Mouse (Mus musculus) embryonic fibroblast, embryonic 13.5 days (primary cell): ENCODE results near the gene Gria1. TPM values are rescaled to one million over a fixed set of nuclear protein-coding genes. Genes with fewer than 3 reads are reported as not detected.
A peak's percentile ranks its signal among the peaks of the same experiment; 100 is the strongest.

Experiments
- H3K27ac ChIP-seq: 2 replicates; pipeline ENCODE4 v1.5.1; 2012; ENCODE audit warnings: low read length, control low read depth, inconsistent platforms; ENCODE audit not compliant: insufficient read depth
- H3K4me1 ChIP-seq: 2 replicates; pipeline ENCODE4 v1.6.1; 2011; ENCODE audit warnings: low read length; ENCODE audit not compliant: control insufficient read depth, insufficient read depth
- H3K4me3 ChIP-seq: 2 replicates; pipeline ENCODE4 v1.5.1; 2011; ENCODE audit warnings: mild to moderate bottlenecking, control low read depth, low read length; ENCODE audit not compliant: insufficient read depth
- CTCF ChIP-seq: IDR thresholded peaks from 2 replicates; pipeline ENCODE4 v1.5.1; 2011; ENCODE audit warnings: mild to moderate bottlenecking, control low read depth, low read length, moderate library complexity, borderline replicate concordance; ENCODE audit not compliant: insufficient read depth
- POLR2A ChIP-seq: IDR thresholded peaks from 2 replicates; pipeline ENCODE4 v1.6.1; 2011; ENCODE audit warnings: low read depth, mild to moderate bottlenecking, control low read depth, low read length, moderate library complexity
- polyA plus RNA-seq: library from polyadenylated mRNA; stranded (reverse); fragments of >200 nt; gene quantifications from 2 replicates; pipeline ENCODE4 v1.2.4, GENCODE M21; 2011; ENCODE audit warnings: low read depth; ENCODE audit not compliant: missing spikeins, insufficient read length

The Gria1 gene
- polyA plus RNA-seq, 1 experiment, result 6.1 TPM

DNA sequence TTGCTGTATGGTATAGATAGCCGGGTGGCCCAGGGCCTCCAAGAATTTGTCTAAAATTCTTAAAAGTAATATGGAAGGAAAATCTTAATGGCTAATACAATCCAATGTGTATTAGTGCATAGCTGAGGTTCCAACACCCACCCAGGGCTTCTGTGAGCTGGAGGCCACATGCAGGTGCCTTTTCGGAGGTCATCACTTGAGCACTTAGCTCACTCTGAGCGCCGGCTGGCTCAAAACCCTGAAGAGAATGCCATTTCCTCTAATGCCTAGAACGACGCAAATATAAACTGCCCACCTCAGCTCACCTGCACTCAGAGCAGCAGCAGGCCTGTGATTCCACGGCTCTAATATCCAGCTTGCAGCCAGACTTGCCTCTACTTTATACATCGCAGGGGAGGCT lies 148.9 kb downstream of the Gria1 start:
- no peak overlapping the region for H3K27ac ChIP-seq
- TF ChIP-seq CTCF, result no peak
- no peak for TF ChIP-seq POLR2A
- no peak overlapping the region for H3K4me3 ChIP-seq
- H3K4me1 ChIP-seq, result peaks cover 10% of the 10 kb centered on the region; the same call in 1 of the 2 replicates

DNA sequence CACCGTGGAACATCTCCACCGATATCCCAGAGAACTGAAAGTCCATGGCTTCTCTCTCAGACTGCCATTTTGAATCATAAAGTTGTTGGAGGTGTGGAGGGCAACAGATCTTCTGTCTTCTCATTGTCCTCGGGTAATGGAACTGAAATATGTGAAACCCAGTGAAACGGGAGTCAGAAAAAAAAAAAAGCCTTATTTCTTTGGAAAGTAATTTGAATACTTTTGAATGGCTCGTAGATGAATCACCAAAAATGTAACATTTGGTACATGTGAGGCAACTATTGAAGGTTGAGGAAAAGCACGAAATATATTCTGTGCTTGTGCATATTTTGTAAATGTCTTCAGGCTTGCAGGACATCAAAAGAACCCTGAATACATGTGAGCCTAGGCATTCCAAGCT lies 151.7 kb downstream of the Gria1 start:
- Histone ChIP-seq H3K4me3 (no peak overlapping the region), H3K4me1 (peaks cover 10% of the 10 kb centered on the region; the same call in 1 of the 2 replicates), H3K27ac (peak overlapping the region; percentile 98)
- no peak for TF ChIP-seq CTCF
- TF ChIP-seq POLR2A, result no peak

DNA sequence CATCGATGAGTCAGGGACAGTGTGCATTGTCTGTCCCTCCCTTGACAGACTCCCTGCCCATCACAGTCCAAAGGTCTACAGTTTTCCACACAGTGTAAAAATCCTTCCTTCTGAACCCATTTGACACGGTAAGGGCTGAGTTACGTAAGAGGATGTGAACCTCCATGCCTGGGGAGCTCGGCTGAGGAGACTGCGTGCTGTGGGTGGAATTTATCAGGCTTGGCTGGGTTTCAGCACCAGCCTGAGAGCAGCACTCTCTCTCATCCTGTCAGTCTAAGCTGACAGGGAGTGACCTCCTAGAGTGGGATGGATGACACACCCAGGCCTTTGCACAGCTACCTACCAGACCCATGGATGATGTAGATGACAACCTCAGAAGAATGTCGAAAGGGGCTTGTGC lies 158.9 kb downstream of the Gria1 start:
- Histone ChIP-seq H3K27ac (no peak overlapping the region), H3K4me3 (no peak overlapping the region), H3K4me1 (no peaks in the 10 kb centered on the region)
- TF ChIP-seq CTCF, result no peak
- no peak for TF ChIP-seq POLR2A

DNA sequence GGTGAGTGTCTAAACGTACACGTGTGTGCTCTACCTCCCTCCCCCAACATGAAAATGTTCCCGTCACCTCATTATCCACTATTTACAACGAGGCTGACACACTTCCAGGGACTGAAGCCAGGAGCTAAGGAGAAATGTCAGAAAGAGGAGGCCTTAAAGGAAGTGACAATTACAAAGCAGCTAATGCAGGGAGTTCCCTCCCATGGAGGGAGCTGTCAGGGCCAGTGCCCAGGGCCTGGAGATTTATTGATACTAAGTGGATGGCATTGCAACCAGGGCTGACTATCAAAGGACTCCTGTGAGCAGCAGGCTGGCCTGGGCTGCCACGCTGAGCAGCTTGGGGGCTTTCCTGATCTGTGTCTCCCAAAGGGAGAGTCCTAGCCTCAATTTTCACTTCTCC lies 163.0 kb downstream of the Gria1 start:
- Histone ChIP-seq H3K4me3 (no peak overlapping the region), H3K4me1 (no peaks in the 10 kb centered on the region), H3K27ac (no peak overlapping the region)
- no peak for TF ChIP-seq POLR2A
- no peak for TF ChIP-seq CTCF

DNA sequence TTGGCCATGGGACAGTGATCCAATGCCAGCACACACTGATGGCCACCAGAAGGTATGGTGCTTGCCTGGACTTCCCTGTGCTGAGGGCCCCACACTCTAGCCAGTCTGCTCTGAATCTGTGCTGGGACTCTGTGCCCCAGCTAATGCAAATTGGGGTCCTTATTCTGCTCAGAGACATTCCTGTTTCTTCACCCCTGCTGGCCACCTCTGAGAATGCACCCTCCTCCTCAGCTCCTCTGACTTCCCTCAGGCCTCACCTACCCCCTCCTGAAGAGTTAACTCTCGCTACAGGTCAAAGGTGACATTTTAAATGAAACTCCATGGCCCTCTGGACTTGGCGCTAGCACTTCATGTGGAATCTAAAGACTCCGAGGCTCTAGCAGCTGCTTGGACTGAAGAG lies 165.4 kb downstream of the Gria1 start:
- Histone ChIP-seq H3K4me3 (no peak overlapping the region), H3K27ac (no peak overlapping the region), H3K4me1 (no peaks in the 10 kb centered on the region)
- no peak for TF ChIP-seq CTCF
- no peak for TF ChIP-seq POLR2A

DNA sequence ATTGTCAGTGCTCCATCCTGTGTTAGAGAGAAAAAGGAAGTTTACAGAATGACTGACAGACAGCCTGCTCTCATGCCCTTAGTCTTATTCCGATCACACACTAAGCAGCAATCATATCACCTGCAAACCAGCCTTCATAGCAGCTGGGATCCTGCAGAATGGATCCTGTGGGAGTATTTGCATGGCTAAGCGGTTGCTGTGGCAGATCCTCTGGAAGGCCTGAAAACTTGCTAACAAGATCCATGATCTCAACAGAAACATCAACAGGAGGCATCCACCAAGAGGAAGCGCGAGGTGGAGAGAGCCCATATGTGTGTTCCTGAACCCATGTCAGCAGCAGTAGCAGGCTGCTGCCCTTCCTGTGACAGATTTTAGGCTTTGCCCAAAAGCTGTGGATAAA lies 173.0 kb downstream of the Gria1 start:
- TF ChIP-seq POLR2A (no peak), CTCF (no peak)
- Histone ChIP-seq H3K27ac (no peak overlapping the region), H3K4me3 (no peak overlapping the region), H3K4me1 (no peaks in the 10 kb centered on the region)

DNA sequence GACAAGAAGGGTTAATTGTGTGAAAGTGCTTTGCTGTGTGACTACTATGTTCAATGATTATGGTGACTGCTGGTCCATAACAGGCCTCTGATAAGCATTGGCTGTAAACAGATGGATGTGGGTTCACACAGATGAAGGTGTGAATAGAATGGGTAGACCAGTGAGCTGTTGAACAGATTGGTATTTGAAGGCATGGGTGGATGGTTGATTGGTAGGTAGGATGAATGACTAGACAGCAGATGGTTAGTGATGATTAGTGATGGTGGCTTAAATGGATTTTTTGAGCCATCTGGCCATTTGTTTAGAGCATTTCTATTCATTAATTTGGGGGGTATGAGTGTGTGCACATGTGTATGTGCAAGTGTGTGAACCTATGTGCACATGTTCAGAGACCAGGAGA lies 173.9 kb downstream of the Gria1 start:
- Histone ChIP-seq H3K4me3 (no peak overlapping the region), H3K27ac (no peak overlapping the region), H3K4me1 (no peaks in the 10 kb centered on the region)
- TF ChIP-seq POLR2A, result no peak
- no peak for TF ChIP-seq CTCF

DNA sequence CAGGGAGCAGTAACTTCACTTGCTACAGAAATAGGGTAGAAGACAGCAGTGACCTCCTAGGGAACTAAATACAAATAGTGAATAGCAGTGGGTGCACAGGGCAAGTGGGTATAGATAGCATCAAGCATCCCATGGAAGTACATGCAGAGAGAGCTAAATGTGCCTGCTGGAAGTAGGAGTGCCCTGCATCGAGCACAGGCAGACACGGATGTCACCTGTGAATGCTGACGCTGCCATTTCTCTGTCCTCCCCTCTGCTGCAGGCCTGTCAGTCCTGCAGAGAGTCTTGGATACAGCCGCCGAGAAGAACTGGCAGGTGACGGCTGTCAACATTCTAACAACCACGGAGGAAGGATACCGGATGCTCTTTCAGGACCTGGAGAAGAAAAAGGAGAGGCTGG lies 178.2 kb downstream of the Gria1 start:
- Histone ChIP-seq H3K4me3 (no peak overlapping the region), H3K4me1 (no peaks in the 10 kb centered on the region; the same call in 1 of the 2 replicates), H3K27ac (no peak overlapping the region)
- TF ChIP-seq CTCF (no peak), POLR2A (no peak)

DNA sequence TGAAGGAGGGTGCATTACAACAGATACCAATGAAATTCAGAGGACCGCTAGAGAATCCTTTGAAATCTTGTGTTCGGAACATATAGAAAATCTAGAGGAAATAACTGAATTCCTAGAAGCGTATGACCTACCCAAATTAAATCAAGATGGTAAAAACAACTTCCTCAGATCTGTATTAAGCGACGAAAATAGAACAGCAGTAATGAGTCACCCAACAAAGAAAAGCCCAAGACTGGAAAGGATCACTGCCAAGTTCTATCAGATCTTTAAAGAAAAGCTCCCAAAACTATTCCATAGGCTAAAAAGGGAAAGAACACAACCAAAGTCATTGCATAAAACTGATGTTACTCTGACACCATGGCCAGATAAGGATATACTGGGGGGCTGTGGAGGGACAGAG lies 183.6 kb downstream of the Gria1 start:
- H3K27ac ChIP-seq, result peak overlapping the region; percentile 90
- TF ChIP-seq POLR2A (no peak), CTCF (no peak)

DNA sequence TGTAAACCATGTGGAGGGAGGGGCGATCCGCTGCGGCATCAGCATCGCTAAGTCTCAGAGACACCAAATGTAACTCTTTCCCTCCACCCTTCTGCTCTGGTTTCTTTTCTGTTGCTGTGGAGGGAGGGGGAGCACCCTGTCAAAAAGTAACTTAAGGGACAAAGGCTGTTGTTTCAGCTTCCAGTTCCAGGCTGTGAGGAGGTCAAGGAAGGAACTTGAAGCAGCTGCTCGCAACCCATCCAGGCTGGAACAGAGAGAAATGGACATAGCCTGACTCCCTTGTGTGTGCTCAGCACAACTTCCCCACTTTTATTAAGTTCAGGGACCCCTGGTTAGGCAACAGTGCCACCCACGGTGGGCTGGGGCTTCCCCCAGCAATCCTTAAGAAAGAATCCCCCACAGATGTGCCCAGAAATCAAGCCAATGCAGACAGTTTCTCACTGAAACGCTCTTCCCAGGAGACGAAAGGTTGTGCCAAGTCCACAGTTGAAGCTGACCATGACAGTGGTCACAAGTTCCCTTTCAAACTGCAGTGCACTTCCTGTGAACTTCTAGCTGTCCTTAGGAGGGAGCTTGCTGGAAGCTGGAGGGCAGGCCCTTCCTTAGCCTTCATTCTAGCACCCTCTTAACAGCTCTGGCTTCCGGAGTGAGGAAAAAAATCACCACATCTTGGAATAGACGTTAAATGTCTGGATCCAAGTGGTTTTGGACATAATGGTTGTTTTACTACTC lies 190.2 kb downstream of the Gria1 start:
- 0 out of 2 replicates have a peak, but pooled peaks cover 2% of the 10 kb centered on the region for H3K4me1 ChIP-seq
- no peak overlapping the region for H3K4me3 ChIP-seq
- no peak overlapping the region for H3K27ac ChIP-seq
- no peak for TF ChIP-seq POLR2A
- TF ChIP-seq CTCF, result no peak

More for the DNA sequence above, 183.6 kb downstream of the Gria1 start:
- Histone ChIP-seq H3K4me1 (peaks cover 6% of the 10 kb centered on the region), H3K4me3 (no peak overlapping the region)
